Mouse (Mus musculus) thymus, adult 2 months (tissue): Measurements from ENCODE around the gene Zfp428. TPM values are rescaled to one million over a fixed set of nuclear protein-coding genes. Genes with fewer than 3 reads are reported as not detected.

ENCODE experiments used
- DNase-seq: peaks from one replicate; pipeline ENCODE4 v3.0.0; 2021
- H3K27ac ChIP-seq: fragments of 200-500 bp; 2 replicates; pipeline ENCODE4 v1.5.1; 2012; ENCODE audit warnings: low read length, control low read depth; ENCODE audit not compliant: control insufficient read depth, insufficient read depth
- H3K27me3 ChIP-seq: fragments of 200-500 bp; 2 replicates; pipeline ENCODE4 v1.6.1; 2012; ENCODE audit warnings: mild to moderate bottlenecking, low read length, moderate library complexity, mixed read lengths; ENCODE audit not compliant: control insufficient read depth, insufficient read depth
- H3K36me3 ChIP-seq: fragments of 200-500 bp; 2 replicates; pipeline ENCODE4 v1.6.1; 2012; ENCODE audit warnings: mild to moderate bottlenecking, low read length, moderate library complexity; ENCODE audit not compliant: control insufficient read depth, insufficient read depth
- H3K4me1 ChIP-seq: fragments of 200-500 bp; replicated peaks from 2 replicates; pipeline ENCODE4 v1.6.1; 2012; ENCODE audit warnings: low read length; ENCODE audit not compliant: control insufficient read depth, insufficient read depth
- H3K4me3 ChIP-seq: fragments of 200-500 bp; 2 replicates; pipeline ENCODE4 v1.5.1; 2012; ENCODE audit warnings: mild to moderate bottlenecking, low read length, control low read depth, moderate library complexity; ENCODE audit not compliant: control insufficient read depth, insufficient read depth
- CTCF ChIP-seq: fragments of 200-500 bp; IDR thresholded peaks from 2 replicates; pipeline ENCODE4 v1.5.1; 2012; ENCODE audit warnings: mild to moderate bottlenecking, control low read depth, low read length, moderate library complexity, borderline replicate concordance; ENCODE audit not compliant: control insufficient read depth, poor library complexity, insufficient read depth; ENCODE audit errors: extremely low read depth
- POLR2A ChIP-seq: fragments of 200-500 bp; IDR thresholded peaks from 2 replicates; pipeline ENCODE4 v1.6.1; 2012; ENCODE audit warnings: mild to moderate bottlenecking, low read length, control low read depth, moderate library complexity; ENCODE audit not compliant: control insufficient read depth, poor library complexity, insufficient read depth; ENCODE audit errors: extremely low read depth
- WGBS: fragments of 180-500 bp; shearing (Covaris S2); methylation state at CpG from one replicate; pipeline ENCODE4 v1.1.7; 2018; 5-methylcytosine and 5-hydroxymethylcytosine counted together
- polyA plus RNA-seq: library from polyadenylated mRNA; depleted of rRNA; stranded (reverse); fragments of >200 nt; gene quantifications from 2 replicates; pipeline ENCODE4 v1.2.3, GENCODE M21; 2012

Gene Zfp428
- polyA plus RNA-seq, 1 experiment: 14.4 TPM

- Histone ChIP-seq H3K36me3 (no peaks in the 10 kb centered on the region), H3K4me1 (peaks cover 29% of the 10 kb centered on the region), H3K27me3 (peaks cover 5% of the 10 kb centered on the region; the same call in 1 of the 2 replicates), H3K4me3 (no peak overlapping the region), H3K27ac (no peak overlapping the region)
- WGBS: 84% methylated on average over 6 of the region's 6 CpGs
- TF ChIP-seq CTCF (no peak), POLR2A (no peak)
- DNase-seq: no peak
Observed at GRCm38 (mm10) chr7:24466835-24467234, 40.0 kb upstream of the Zfp428 start.

DNA sequence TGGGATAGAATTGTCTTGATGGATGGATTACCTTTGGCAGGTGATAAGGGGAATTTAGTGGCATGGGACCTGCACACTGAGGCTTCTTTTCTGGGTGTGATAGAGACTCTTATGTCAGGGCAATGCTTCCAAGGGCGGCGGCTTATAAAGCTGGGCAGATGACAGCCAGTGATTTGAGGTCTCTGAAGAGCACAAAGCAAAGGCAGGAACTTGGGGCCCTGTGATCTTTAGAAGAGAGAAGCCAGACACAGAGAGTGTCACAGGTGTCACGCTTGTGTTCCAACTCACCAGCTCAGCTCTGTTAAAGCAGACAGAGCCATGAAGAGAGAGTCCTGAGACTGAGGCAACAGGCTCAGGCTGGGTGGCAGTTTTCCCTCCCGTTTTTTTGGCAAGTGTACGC is 38.9 kb upstream of the Zfp428 start:
- 0 out of 2 replicates have a peak overlapping the region, but pooled peaks have one; percentile 10 for H3K27ac ChIP-seq
- peaks cover 21% of the 10 kb centered on the region for H3K4me1 ChIP-seq
- H3K27me3 ChIP-seq: peaks cover under 1% of the 10 kb centered on the region; the same call in 1 of the 2 replicates
- TF ChIP-seq POLR2A (no peak), CTCF (no peak)
- peak; percentile 30 for DNase-seq
- no peaks in the 10 kb centered on the region for H3K36me3 ChIP-seq
- no peak overlapping the region for H3K4me3 ChIP-seq
- WGBS: 27% methylated on average over 5 of the region's 5 CpGs

DNA sequence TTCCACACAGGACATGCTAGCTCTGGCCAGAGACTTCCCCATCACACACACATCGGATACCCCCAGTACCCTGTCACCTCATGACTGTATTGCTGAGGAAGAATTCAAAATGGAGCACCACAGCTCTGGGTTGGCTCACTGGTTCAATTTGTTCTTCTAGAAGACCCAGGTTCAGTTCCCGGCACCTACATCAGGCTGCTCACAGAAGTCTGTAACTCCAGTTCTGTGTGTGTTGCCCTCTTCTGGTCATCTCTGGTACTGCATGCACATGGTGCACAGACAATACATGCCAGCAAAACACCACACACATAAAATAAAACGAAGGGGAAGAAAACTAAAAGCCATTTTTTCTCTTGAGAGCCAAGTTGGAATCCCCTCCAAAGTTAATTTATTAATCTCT is 37.7 kb upstream of the Zfp428 start:
- Histone ChIP-seq H3K27ac (no peak overlapping the region), H3K4me3 (no peak overlapping the region), H3K27me3 (no peaks in the 10 kb centered on the region), H3K4me1 (peaks cover 21% of the 10 kb centered on the region), H3K36me3 (no peaks in the 10 kb centered on the region)
- no peak for DNase-seq
- no peak for TF ChIP-seq POLR2A
- no peak for TF ChIP-seq CTCF
- 96% methylated on average over 3 of the region's 3 CpGs for WGBS

DNA sequence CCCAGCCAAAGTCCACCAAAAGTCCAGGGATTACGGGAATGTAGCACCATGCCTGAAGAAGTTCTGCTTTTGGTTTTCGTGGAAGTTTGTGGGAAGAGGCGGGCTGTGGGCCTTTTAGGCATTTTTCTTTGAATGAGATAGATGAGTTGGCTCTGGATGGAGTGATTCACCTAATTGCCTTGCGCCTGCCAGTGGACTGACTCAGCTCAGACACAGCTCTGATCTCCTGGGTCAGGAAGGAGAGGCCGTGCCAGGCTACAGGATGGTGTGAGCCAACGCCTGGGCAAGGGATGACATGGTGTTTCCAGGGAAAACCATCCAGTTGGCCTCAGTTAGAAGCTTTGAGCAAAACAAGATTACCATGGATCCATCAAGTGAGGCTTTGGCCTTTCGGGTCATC is 36.5 kb upstream of the Zfp428 start:
- Histone ChIP-seq H3K36me3 (no peaks in the 10 kb centered on the region), H3K4me3 (no peak overlapping the region), H3K27me3 (no peaks in the 10 kb centered on the region), H3K4me1 (peaks cover 21% of the 10 kb centered on the region), H3K27ac (no peak overlapping the region)
- TF ChIP-seq POLR2A (no peak), CTCF (no peak)
- 95% methylated on average over 7 of the region's 7 CpGs for WGBS
- no peak for DNase-seq

- 85% methylated on average over 6 of the region's 6 CpGs for WGBS
- Histone ChIP-seq H3K27ac (no peak overlapping the region), H3K36me3 (no peaks in the 10 kb centered on the region), H3K27me3 (no peaks in the 10 kb centered on the region), H3K4me1 (peaks cover 11% of the 10 kb centered on the region), H3K4me3 (no peak overlapping the region)
- TF ChIP-seq CTCF: no peak
- no peak for TF ChIP-seq POLR2A
- DNase-seq: no peak
Observed at GRCm38 (mm10) chr7:24472442-24472841, 34.4 kb upstream of the Zfp428 start.

GRCm38 (mm10) chr7:24472937-24473336 is 33.9 kb upstream of the Zfp428 start:
- H3K27ac ChIP-seq: no peak overlapping the region
- H3K4me3 ChIP-seq: no peak overlapping the region
- peak; percentile 43 for DNase-seq
- H3K27me3 ChIP-seq: no peaks in the 10 kb centered on the region
- H3K36me3 ChIP-seq: no peaks in the 10 kb centered on the region
- peaks cover 7% of the 10 kb centered on the region for H3K4me1 ChIP-seq
- no peak for TF ChIP-seq POLR2A
- peak; percentile 74; the same call in 1 of the 2 replicates for TF ChIP-seq CTCF
- WGBS: 90% methylated on average over 7 of the region's 7 CpGs
